Mouse (Mus musculus) kidney, embryonic 16.5 days (tissue): Measurements from ENCODE around the gene Dennd2a. TPM values are rescaled to one million over a fixed set of nuclear protein-coding genes. Genes with fewer than 3 reads are reported as not detected.

ENCODE experiments used
- ATAC-seq: fragments of 200-750 bp; cut with Nextera tagmentation; 2 replicates; pipeline ENCODE4 v1.8.0; 2017; ENCODE audit warnings: moderate TSS enrichment; ENCODE audit not compliant: low FRiP score, low TSS enrichment
- H3K27ac ChIP-seq: fragments of 300-500 bp; sonication (generic); 2 replicates; pipeline ENCODE4 v1.5.1; 2014; ENCODE audit warnings: low read length
- H3K27me3 ChIP-seq: fragments of 300-500 bp; sonication (generic); 2 replicates; pipeline ENCODE4 v1.6.1; 2014; ENCODE audit warnings: low read length, control low read depth, mixed read lengths; ENCODE audit not compliant: insufficient read depth
- H3K36me3 ChIP-seq: fragments of 300-500 bp; sonication (generic); 2 replicates; pipeline ENCODE4 v1.6.1; 2014; ENCODE audit warnings: low read length, control low read depth, mixed read lengths; ENCODE audit not compliant: insufficient read depth
- H3K4me1 ChIP-seq: fragments of 300-500 bp; sonication (generic); 2 replicates; pipeline ENCODE4 v1.6.1; 2014; ENCODE audit warnings: low read length, control low read depth, mixed read lengths; ENCODE audit not compliant: insufficient read depth
- H3K4me2 ChIP-seq: fragments of 300-500 bp; sonication (generic); replicated peaks from 2 replicates; pipeline ENCODE4 v1.6.1; 2014; ENCODE audit warnings: low read depth, low read length
- H3K4me3 ChIP-seq: fragments of 300-500 bp; sonication (generic); 2 replicates; pipeline ENCODE4 v1.5.1; 2014; ENCODE audit warnings: mild to moderate bottlenecking, low read length
- H3K9ac ChIP-seq: fragments of 300-500 bp; sonication (generic); replicated peaks from 2 replicates; pipeline ENCODE4 v1.6.1; 2014; ENCODE audit warnings: low read length
- H3K9me3 ChIP-seq: fragments of 300-500 bp; sonication (generic); 2 replicates; pipeline ENCODE4 v1.6.1; 2016; ENCODE audit warnings: low read length, control low read depth
- WGBS: fragments of 180-500 bp; shearing (Covaris S2); extraction: QIAGEN DNeasy Blood & Tissue Kit; methylation state at CpG from one replicate; pipeline ENCODE4 v1.1.7; 2014; 5-methylcytosine and 5-hydroxymethylcytosine counted together
- polyA plus RNA-seq: library from polyadenylated mRNA; unstranded; fragments of >200 nt; fragmentation: Nextera tagmentation; extraction: Ambion mirVana; gene quantifications from 2 replicates; pipeline ENCODE4 v1.2.1, GENCODE M21; 2015

Dennd2a gene
- polyA plus RNA-seq, 1 experiment from 2014 or later: 20.9 TPM

GRCm38 (mm10) chr6:39469427-39469826 lies 88.2 kb downstream of the Dennd2a start:
- H3K27me3 ChIP-seq: no peaks in the 10 kb centered on the region
- H3K4me1 ChIP-seq: peaks cover 5% of the 10 kb centered on the region; the same call in 1 of the 2 replicates
- no peaks in the 10 kb centered on the region for H3K9me3 ChIP-seq
- no peak for ATAC-seq
- no peak overlapping the region for H3K27ac ChIP-seq
- H3K36me3 ChIP-seq: peaks cover 18% of the 10 kb centered on the region
- H3K9ac ChIP-seq: no peak overlapping the region
- whole genome bisulfite sequencing: 86% methylated on average over 5 of the region's 5 CpGs
- H3K4me3 ChIP-seq: no peak overlapping the region
- no peak overlapping the region for H3K4me2 ChIP-seq

DNA sequence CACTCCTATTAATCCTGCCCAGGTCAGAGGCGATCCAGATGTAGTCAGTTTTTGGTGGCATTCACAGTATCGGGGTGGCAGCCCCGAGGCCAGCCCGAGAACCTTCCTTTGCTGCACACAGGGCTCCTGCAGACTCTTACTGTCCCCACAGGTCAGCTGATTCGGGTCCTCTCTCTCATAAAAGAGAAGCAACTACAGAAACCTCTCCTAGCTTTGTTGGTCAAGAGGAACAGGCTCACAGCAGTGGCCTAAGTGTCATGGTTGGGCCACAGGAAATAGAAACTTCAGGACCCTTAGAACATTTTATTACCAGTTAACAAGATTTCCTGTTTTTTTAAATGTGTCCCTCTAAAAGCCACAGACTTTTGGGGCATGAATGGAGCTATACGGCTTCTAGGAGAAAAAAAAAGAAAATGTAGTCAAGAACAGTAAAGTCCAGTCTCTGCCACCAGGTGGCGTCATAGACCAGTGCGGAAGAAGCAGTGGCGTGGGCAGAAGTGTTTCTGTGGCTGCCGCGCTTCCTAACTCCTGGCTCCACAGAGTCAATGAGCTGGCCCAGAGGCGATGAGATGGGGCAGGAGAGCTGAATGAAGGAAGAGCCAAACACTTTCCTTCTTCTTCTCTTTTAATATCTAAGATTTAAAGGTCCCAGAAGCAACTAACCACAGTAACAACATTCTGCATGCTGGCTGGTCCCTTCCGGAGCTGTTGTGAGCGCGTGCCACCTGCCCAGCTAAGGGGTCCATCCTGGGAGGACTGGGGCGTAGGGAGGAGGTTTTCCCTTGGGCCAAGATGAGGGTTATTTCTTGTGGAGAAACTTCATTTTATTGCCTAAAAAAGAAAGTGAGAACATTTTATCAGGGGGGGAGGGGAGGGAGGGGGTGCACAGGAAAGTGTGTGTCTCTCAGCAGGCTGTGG lies 94.8 kb downstream of the Dennd2a start:
- Histone ChIP-seq H3K4me2 (no peak overlapping the region), H3K27me3 (no peaks in the 10 kb centered on the region), H3K4me3 (no peak overlapping the region), H3K9me3 (0 out of 2 replicates have a peak, but pooled peaks cover 3% of the 10 kb centered on the region), H3K27ac (no peak overlapping the region), H3K4me1 (no peaks in the 10 kb centered on the region), H3K36me3 (peaks cover 16% of the 10 kb centered on the region), H3K9ac (no peak overlapping the region)
- peak; percentile 44; the same call in 1 of the 2 replicates for ATAC-seq
- WGBS: 54% methylated on average over 16 of the region's 16 CpGs

DNA sequence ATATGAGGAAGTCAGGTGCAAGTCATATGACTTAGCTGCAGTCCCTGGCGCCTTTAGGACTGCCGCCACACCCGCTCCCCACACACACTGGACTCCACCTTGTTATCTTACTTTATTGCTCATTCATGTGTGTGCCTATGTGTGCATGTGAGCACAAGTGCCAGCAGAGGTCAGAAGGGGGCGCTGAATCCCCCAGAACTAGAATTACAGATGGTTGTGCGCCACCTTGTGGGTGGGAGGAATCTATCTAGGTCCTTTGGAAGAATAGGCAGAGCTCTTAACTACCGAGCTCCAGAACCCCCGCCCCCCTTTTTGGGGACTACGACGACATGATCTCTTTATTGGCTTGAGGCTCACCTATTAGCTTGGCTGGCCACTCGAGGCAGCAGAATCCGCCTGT lies 97.6 kb downstream of the Dennd2a start:
- Histone ChIP-seq H3K4me3 (no peak overlapping the region), H3K27ac (no peak overlapping the region), H3K36me3 (peaks cover 16% of the 10 kb centered on the region), H3K4me1 (no peaks in the 10 kb centered on the region), H3K9me3 (0 out of 2 replicates have a peak, but pooled peaks cover 3% of the 10 kb centered on the region), H3K4me2 (no peak overlapping the region), H3K27me3 (no peaks in the 10 kb centered on the region), H3K9ac (no peak overlapping the region)
- no peak for ATAC-seq
- 99% methylated on average over 11 of the region's 11 CpGs for WGBS

- WGBS: 32% methylated on average over 8 of the region's 8 CpGs
- no peak overlapping the region for H3K4me2 ChIP-seq
- H3K9me3 ChIP-seq: 0 out of 2 replicates have a peak, but pooled peaks cover 3% of the 10 kb centered on the region
- H3K4me3 ChIP-seq: no peak overlapping the region
- H3K27ac ChIP-seq: no peak overlapping the region
- no peaks in the 10 kb centered on the region for H3K4me1 ChIP-seq
- peaks cover 7% of the 10 kb centered on the region for H3K36me3 ChIP-seq
- no peaks in the 10 kb centered on the region for H3K27me3 ChIP-seq
- no peak for ATAC-seq
- H3K9ac ChIP-seq: no peak overlapping the region
Measured at GRCm38 (mm10) chr6:39455339-39456160, 102.1 kb downstream of the Dennd2a start.

DNA sequence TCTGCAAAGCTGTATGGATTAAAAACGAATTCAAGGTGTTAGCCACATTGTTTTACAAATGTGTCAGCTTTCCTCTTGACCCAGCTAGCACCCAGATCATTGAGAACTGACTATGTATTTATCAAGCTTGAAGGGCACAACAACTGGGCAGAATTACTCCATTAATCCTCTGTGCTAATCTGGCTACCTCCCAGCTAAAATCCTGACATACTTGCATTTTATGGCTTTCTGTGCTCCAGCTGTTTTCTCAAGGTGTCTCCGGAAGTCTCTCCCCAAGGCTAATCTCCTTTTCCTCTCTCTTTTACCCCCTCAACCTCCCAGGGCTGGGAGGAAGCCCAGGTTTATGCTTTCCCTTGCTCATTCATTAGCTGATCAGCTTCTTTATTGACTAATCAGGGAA lies 103.1 kb downstream of the Dennd2a start:
- H3K4me3 ChIP-seq: no peak overlapping the region
- no peaks in the 10 kb centered on the region for H3K9me3 ChIP-seq
- H3K4me2 ChIP-seq: no peak overlapping the region
- no peak overlapping the region for H3K27ac ChIP-seq
- no peaks in the 10 kb centered on the region for H3K36me3 ChIP-seq
- 35% methylated on average over 2 of the region's 2 CpGs for WGBS
- no peaks in the 10 kb centered on the region for H3K27me3 ChIP-seq
- H3K9ac ChIP-seq: no peak overlapping the region
- H3K4me1 ChIP-seq: no peaks in the 10 kb centered on the region
- ATAC-seq: no peak

DNA sequence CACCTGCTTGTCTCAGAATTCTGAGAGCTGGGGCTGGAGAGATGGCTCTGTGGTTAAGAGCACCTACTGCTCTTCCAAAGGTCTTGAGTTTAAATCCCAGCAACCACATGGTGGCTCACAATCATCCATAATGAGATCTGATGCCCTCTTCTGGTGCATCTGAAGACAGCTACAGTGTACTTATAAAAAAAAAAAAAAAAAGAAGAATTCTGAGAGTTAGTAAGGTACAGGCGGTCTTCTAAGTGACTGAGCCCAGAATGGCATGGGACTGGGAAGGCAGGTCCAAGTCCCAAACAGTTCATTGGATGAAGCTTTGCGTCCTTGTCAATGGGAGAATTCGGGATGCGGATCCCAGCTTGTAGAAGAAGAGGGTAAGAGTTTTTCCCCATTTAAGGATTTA lies 104.1 kb downstream of the Dennd2a start:
- no peak overlapping the region for H3K27ac ChIP-seq
- H3K9me3 ChIP-seq: no peaks in the 10 kb centered on the region
- no peaks in the 10 kb centered on the region for H3K4me1 ChIP-seq
- H3K36me3 ChIP-seq: no peaks in the 10 kb centered on the region
- H3K4me3 ChIP-seq: no peak overlapping the region
- no peak overlapping the region for H3K9ac ChIP-seq
- ATAC-seq: no peak
- H3K27me3 ChIP-seq: no peaks in the 10 kb centered on the region
- H3K4me2 ChIP-seq: no peak overlapping the region
- WGBS: 96% methylated on average over 4 of the region's 4 CpGs

- H3K27ac ChIP-seq: no peak overlapping the region
- no peaks in the 10 kb centered on the region for H3K36me3 ChIP-seq
- H3K4me1 ChIP-seq: no peaks in the 10 kb centered on the region
- H3K27me3 ChIP-seq: no peaks in the 10 kb centered on the region
- no peak overlapping the region for H3K9ac ChIP-seq
- H3K4me2 ChIP-seq: no peak overlapping the region
- no peak for ATAC-seq
- no peak overlapping the region for H3K4me3 ChIP-seq
- no peaks in the 10 kb centered on the region for H3K9me3 ChIP-seq
- WGBS: 73% methylated on average over 3 of the region's 3 CpGs
Measured at GRCm38 (mm10) chr6:39451033-39451432, 106.6 kb downstream of the Dennd2a start.

GRCm38 (mm10) chr6:39450580-39450979 lies 107.1 kb downstream of the Dennd2a start:
- H3K9me3 ChIP-seq: no peaks in the 10 kb centered on the region
- H3K9ac ChIP-seq: no peak overlapping the region
- H3K4me2 ChIP-seq: no peak overlapping the region
- no peak for ATAC-seq
- H3K4me1 ChIP-seq: no peaks in the 10 kb centered on the region
- no peaks in the 10 kb centered on the region for H3K36me3 ChIP-seq
- H3K4me3 ChIP-seq: no peak overlapping the region
- H3K27ac ChIP-seq: no peak overlapping the region
- H3K27me3 ChIP-seq: no peaks in the 10 kb centered on the region
- 88% methylated on average over 4 of the region's 4 CpGs for WGBS

DNA sequence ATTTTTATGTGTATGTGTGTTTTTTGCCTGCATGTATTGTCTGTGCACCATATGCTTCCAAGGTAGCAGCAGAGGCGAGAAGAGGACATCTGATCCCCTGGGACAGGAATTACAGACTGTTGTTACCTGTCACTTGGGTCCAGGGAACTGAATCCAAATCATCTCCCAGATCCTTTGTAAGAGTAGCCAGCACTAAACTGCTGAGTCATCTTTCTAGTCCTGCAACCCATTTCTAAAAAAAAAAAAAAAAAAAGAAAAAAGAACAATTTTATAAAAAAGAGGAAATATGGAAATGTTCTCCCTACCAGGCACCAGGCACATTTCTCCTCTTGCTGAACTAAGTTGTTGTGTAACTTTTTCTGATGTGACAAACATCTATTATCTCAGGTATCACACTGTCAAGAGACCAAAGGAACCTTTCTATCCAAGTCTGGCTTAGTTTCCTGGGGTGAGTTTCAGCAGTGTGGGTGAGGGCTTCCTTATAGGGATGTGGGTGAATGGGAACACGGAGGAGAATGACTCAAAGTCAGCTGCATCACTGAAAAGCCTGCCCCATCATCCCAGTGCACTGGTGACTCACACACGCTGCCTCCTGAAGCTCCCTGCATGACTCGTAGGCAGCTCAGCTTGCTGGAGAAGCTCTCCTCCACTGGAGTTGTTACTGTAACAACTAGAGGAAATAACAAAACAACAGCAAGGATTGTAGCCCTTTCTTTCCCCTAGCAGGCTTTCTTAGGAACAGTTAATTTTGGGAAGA lies 110.1 kb downstream of the Dennd2a start:
- Histone ChIP-seq H3K36me3 (no peaks in the 10 kb centered on the region), H3K4me3 (no peak overlapping the region), H3K27ac (no peak overlapping the region), H3K4me2 (no peak overlapping the region), H3K9me3 (no peaks in the 10 kb centered on the region), H3K9ac (no peak overlapping the region), H3K27me3 (no peaks in the 10 kb centered on the region), H3K4me1 (no peaks in the 10 kb centered on the region)
- ATAC-seq: no peak
- 43% methylated on average over 4 of the region's 4 CpGs for WGBS
